Mouse (Mus musculus) erythroblast, embryonic 14.5 days (primary cell): ENCODE results near the gene Rhox3g.
"Not testable (repeated sequence)": the region's sequence is repeated elsewhere in the genome, so short reads cannot be mapped to it uniquely, and the experiment has no call there.

ENCODE experiments used
- GATA1 ChIP-seq: IDR thresholded peaks from 2 replicates; pipeline ENCODE4 v1.6.1; 2012; ENCODE audit warnings: low read length, inconsistent platforms, mixed read lengths
- TAL1 ChIP-seq: IDR thresholded peaks from 3 replicates; pipeline ENCODE4 v1.6.1; 2012; ENCODE audit warnings: low read length, inconsistent platforms, mixed read lengths

GRCm38 (mm10) chrX:37607604-37608003, 20.8 kb downstream of the Rhox3g start, which contains the start of gene Rhox4f:
- TF ChIP-seq TAL1, GATA1: not testable (repeated sequence)
